Mouse (Mus musculus) small intestine, adult 2 months (tissue): ENCODE measurements around the gene U2surp. TPM values are rescaled to one million over a fixed set of nuclear protein-coding genes. Genes with fewer than 3 reads are reported as not detected.
"Not testable (repeated sequence)": the region's sequence is repeated elsewhere in the genome, so short reads cannot be mapped to it uniquely, and the experiment has no call there.

Experiments used
- H3K27ac ChIP-seq: fragments of 200-500 bp; 2 replicates; pipeline ENCODE4 v1.5.1; 2012; ENCODE audit warnings: low read depth, low read length, control low read depth, inconsistent platforms; ENCODE audit not compliant: insufficient read depth
- H3K27me3 ChIP-seq: fragments of 200-500 bp; 2 replicates; pipeline ENCODE4 v1.6.1; 2012; ENCODE audit warnings: mild to moderate bottlenecking, moderate library complexity, low read length, inconsistent platforms; ENCODE audit not compliant: control insufficient read depth, insufficient read depth
- H3K36me3 ChIP-seq: fragments of 200-500 bp; 2 replicates; pipeline ENCODE4 v1.6.1; 2012; ENCODE audit warnings: mild to moderate bottlenecking, low read length, control low read depth, inconsistent platforms; ENCODE audit not compliant: control insufficient read depth, insufficient read depth
- H3K4me1 ChIP-seq: fragments of 200-500 bp; 2 replicates; pipeline ENCODE4 v1.6.1; 2012; ENCODE audit warnings: low read length, inconsistent platforms, mixed read lengths; ENCODE audit not compliant: control insufficient read depth, insufficient read depth, insufficient read length
- H3K4me3 ChIP-seq: fragments of 200-500 bp; 2 replicates; pipeline ENCODE4 v1.5.1; 2012; ENCODE audit warnings: low read depth, mild to moderate bottlenecking, control low read depth, inconsistent platforms, low read length, moderate library complexity
- CTCF ChIP-seq: fragments of 200-500 bp; IDR thresholded peaks from 2 replicates; pipeline ENCODE4 v1.5.1; 2012; ENCODE audit warnings: low read depth, mild to moderate bottlenecking, control low read depth, inconsistent platforms, low read length, moderate library complexity, mixed read lengths; ENCODE audit not compliant: insufficient replicate concordance, insufficient read length; ENCODE audit errors: extremely low read depth
- POLR2A ChIP-seq: fragments of 200-500 bp; IDR thresholded peaks from 2 replicates; pipeline ENCODE4 v1.6.1; 2012; ENCODE audit warnings: low read depth, mild to moderate bottlenecking, control low read depth, inconsistent platforms, low read length, moderate library complexity
- WGBS: fragments of 180-500 bp; shearing (Covaris S2); methylation state at CpG from one replicate; pipeline ENCODE4 v1.1.7; 2018; 5-methylcytosine and 5-hydroxymethylcytosine counted together
- polyA plus RNA-seq: library from polyadenylated mRNA; depleted of rRNA; stranded (reverse); fragments of >200 nt; gene quantifications from 2 replicates; pipeline ENCODE4 v1.2.3, GENCODE M21; 2012

The U2surp gene
- polyA plus RNA-seq, 1 experiment, result 0.67 TPM

- 82% methylated on average over 3 of the region's 3 CpGs for WGBS
- H3K4me1 ChIP-seq, result no peaks in the 10 kb centered on the region
Observed at GRCm38 (mm10) chr9:95531144-95531543, 19.3 kb upstream of the U2surp start.

DNA sequence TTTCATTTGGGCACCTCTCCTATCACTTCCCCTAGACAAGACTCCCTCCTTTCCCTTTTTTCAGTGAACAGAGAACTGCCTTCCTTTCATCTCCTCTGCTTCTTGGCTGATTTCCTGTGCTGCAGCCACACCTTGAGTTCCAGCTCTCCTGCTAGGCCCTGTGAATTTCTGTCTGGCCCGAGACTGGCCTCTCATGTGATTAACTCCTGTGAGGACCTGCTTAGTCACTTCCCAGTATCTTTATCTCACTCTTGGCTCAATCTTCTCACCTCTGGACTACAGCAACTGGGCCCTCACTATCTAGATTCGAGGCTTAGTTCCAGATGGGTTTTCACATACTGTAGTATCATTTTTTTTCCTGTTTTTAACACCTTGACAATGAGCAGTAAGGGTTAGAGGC is 15.9 kb upstream of the U2surp start:
- Histone ChIP-seq H3K27ac (no peak overlapping the region), H3K27me3 (no peaks in the 10 kb centered on the region), H3K36me3 (no peaks in the 10 kb centered on the region), H3K4me3 (no peak overlapping the region), H3K4me1 (no peaks in the 10 kb centered on the region)
- 13% methylated on average over 2 of the region's 2 CpGs for WGBS
- TF ChIP-seq POLR2A (no peak), CTCF (no peak)

More at GRCm38 (mm10) chr9:95531144-95531543, 19.3 kb upstream of the U2surp start:
- no peaks in the 10 kb centered on the region for H3K27me3 ChIP-seq
- no peak overlapping the region for H3K27ac ChIP-seq
- no peak for TF ChIP-seq CTCF
- no peak for TF ChIP-seq POLR2A
- no peaks in the 10 kb centered on the region for H3K36me3 ChIP-seq
- H3K4me3 ChIP-seq, result no peak overlapping the region

DNA sequence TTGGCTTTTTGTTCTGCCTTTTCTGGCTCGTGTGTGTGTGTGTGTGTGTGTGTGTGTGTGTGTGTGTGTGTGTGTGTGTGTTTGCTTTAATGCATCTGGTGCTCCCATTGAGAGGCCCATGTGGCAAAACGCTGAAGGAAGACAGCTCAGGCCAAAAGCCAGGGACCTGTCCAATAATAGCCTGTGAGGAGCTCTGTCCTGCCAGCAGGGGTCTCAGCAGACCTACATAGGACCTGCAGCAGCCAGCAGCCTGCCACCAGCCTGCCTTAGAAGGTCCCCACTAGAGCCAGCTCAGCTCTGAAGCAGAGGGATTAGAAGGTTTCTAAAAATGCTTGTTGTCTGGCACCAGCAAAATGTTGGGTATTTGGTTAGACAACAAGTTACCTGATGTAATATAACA is 14.2 kb upstream of the U2surp start:
- WGBS, result 7% methylated on average over 2 of the region's 2 CpGs
- H3K27me3 ChIP-seq, result no peaks in the 10 kb centered on the region
- no peaks in the 10 kb centered on the region for H3K36me3 ChIP-seq
- TF ChIP-seq POLR2A, result no peak
- no peak for TF ChIP-seq CTCF
- H3K27ac ChIP-seq, result no peak overlapping the region
- no peaks in the 10 kb centered on the region for H3K4me1 ChIP-seq
- H3K4me3 ChIP-seq, result no peak overlapping the region

DNA sequence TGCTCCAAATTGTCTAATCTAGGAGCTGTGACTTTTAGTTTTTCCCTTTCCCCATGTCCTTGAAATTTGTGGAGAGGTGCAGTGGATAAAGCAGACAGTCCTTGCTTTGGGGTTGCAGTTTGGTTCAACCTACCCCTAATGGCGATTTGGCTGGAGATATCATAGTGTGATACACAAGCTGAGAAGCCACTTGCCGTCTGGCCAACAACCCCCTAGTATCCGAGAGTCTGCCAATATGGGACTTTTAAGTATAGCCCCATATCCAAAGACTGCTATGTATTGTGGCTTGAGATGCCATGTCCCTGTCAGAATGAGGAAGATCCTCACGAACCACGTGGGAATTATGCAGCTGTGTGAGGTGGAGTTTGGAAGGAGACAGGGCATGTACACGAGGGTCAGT is 13.6 kb upstream of the U2surp start:
- 79% methylated on average over 6 of the region's 6 CpGs for WGBS
- H3K27ac ChIP-seq, result no peak overlapping the region
- TF ChIP-seq CTCF, result no peak
- no peaks in the 10 kb centered on the region for H3K27me3 ChIP-seq
- H3K4me3 ChIP-seq, result no peak overlapping the region
- H3K36me3 ChIP-seq, result no peaks in the 10 kb centered on the region
- H3K4me1 ChIP-seq, result no peaks in the 10 kb centered on the region

- H3K36me3 ChIP-seq, result no peaks in the 10 kb centered on the region
- no peaks in the 10 kb centered on the region for H3K27me3 ChIP-seq
- 92% methylated on average over 2 of the region's 2 CpGs for WGBS
- H3K4me1 ChIP-seq, result no peaks in the 10 kb centered on the region
- no peak for TF ChIP-seq POLR2A
- TF ChIP-seq CTCF, result no peak
- no peak overlapping the region for H3K27ac ChIP-seq
- H3K4me3 ChIP-seq, result no peak overlapping the region
Observed at GRCm38 (mm10) chr9:95522561-95522960, 10.8 kb upstream of the U2surp start.

GRCm38 (mm10) chr9:95521566-95521965 is 9.8 kb upstream of the U2surp start:
- 25% methylated on average over 10 of the region's 10 CpGs for WGBS
- Histone ChIP-seq H3K4me3 (no peak overlapping the region), H3K36me3 (no peaks in the 10 kb centered on the region), H3K4me1 (no peaks in the 10 kb centered on the region), H3K27me3 (no peaks in the 10 kb centered on the region), H3K27ac (no peak overlapping the region)
- TF ChIP-seq CTCF (no peak), POLR2A (no peak)

- Histone ChIP-seq H3K4me1 (no peaks in the 10 kb centered on the region), H3K27me3 (no peaks in the 10 kb centered on the region), H3K4me3 (no peak overlapping the region), H3K27ac (no peak overlapping the region), H3K36me3 (no peaks in the 10 kb centered on the region)
- 83% methylated on average over 8 of the region's 8 CpGs for WGBS
- TF ChIP-seq POLR2A (no peak), CTCF (no peak)
Observed at GRCm38 (mm10) chr9:95521031-95521430, 9.2 kb upstream of the U2surp start.

GRCm38 (mm10) chr9:95520563-95520962 is 8.8 kb upstream of the U2surp start:
- no peak overlapping the region for H3K27ac ChIP-seq
- no peak overlapping the region for H3K4me3 ChIP-seq
- WGBS, result 80% methylated on average over 5 of the region's 5 CpGs
- no peaks in the 10 kb centered on the region for H3K36me3 ChIP-seq
- H3K27me3 ChIP-seq, result no peaks in the 10 kb centered on the region
- TF ChIP-seq POLR2A (no peak), CTCF (no peak)
- H3K4me1 ChIP-seq, result no peaks in the 10 kb centered on the region

DNA sequence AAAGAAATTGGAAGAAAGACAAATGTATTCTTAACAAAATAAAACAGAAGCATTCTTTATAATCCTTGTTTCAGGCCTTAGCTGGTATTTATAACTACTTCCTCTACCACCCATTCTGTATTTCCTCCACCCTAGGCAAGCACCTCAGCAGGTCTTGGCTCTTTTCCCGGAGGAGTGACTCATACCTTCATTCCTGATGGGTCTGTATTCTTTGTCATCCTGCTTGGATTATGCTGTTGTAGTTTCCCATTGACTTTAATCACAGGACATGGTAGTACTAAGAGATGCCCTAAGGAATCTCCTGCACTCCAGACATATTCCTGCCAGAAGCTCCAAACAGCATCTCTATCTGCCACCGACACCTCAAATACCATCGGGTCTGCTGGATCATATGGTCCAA is 2.6 kb upstream of the U2surp start:
- 64% methylated on average over 3 of the region's 3 CpGs for WGBS
- H3K4me3 ChIP-seq, H3K27ac ChIP-seq, H3K4me1 ChIP-seq, H3K27me3 ChIP-seq, H3K36me3 ChIP-seq: not testable (repeated sequence)
